Mouse (Mus musculus): ENCODE data around the gene Gipc3. TPM values are rescaled to one million over a fixed set of nuclear protein-coding genes. Genes with fewer than 3 reads are reported as not detected.

Gipc3 gene
- polyA plus RNA-seq, 1 experiment from 2014 or later = 0.09 TPM

GRCm38 (mm10) chr10:81375322-81375721 lies 32.3 kb upstream of the Gipc3 start:
- no peak overlapping the region for H3K27ac ChIP-seq (ENCODE audit: low read length)
- no peaks in the 10 kb centered on the region for H3K9me3 ChIP-seq (ENCODE audit: low read length)
- no peak overlapping the region for H3K9ac ChIP-seq (replicated peaks; ENCODE audit: low read length)
- H3K4me3 ChIP-seq (ENCODE audit: low read length) = no peak overlapping the region
- ATAC-seq (ENCODE audit: low FRiP score, low TSS enrichment) = no peak
- 92% methylated on average over 10 of the region's 10 CpGs for WGBS
- H3K27me3 ChIP-seq (ENCODE audit: insufficient read depth, low read length) = no peaks in the 10 kb centered on the region
- peaks cover 23% of the 10 kb centered on the region for H3K4me1 ChIP-seq (ENCODE audit: insufficient read depth, low read length)
- no peak overlapping the region for H3K4me2 ChIP-seq (replicated peaks; ENCODE audit: low read depth, low read length)
- H3K36me3 ChIP-seq (ENCODE audit: insufficient read depth, low read length) = peaks cover 44% of the 10 kb centered on the region

GRCm38 (mm10) chr10:81367207-81367495 lies 24.1 kb upstream of the Gipc3 start:
- H3K36me3 ChIP-seq (ENCODE audit: insufficient read depth, low read length) = peaks cover 56% of the 10 kb centered on the region
- H3K4me3 ChIP-seq (ENCODE audit: low read length) = no peak overlapping the region
- no peaks in the 10 kb centered on the region for H3K9me3 ChIP-seq (ENCODE audit: low read length)
- H3K9ac ChIP-seq (replicated peaks; ENCODE audit: low read length) = no peak overlapping the region
- peaks cover 13% of the 10 kb centered on the region for H3K27me3 ChIP-seq (ENCODE audit: insufficient read depth, low read length)
- peaks cover 30% of the 10 kb centered on the region for H3K4me1 ChIP-seq (ENCODE audit: insufficient read depth, low read length)
- no peak overlapping the region for H3K4me2 ChIP-seq (replicated peaks; ENCODE audit: low read depth, low read length)
- H3K27ac ChIP-seq (ENCODE audit: low read length) = no peak overlapping the region
- ATAC-seq (ENCODE audit: low FRiP score, low TSS enrichment) = no peak
- WGBS = 85% methylated on average over 6 of the region's 6 CpGs

GRCm38 (mm10) chr10:81366477-81367206 lies 23.6 kb upstream of the Gipc3 start:
- peaks cover 30% of the 10 kb centered on the region for H3K4me1 ChIP-seq (ENCODE audit: insufficient read depth, low read length)
- H3K4me2 ChIP-seq (replicated peaks; ENCODE audit: low read depth, low read length) = no peak overlapping the region
- H3K27me3 ChIP-seq (ENCODE audit: insufficient read depth, low read length) = peaks cover 13% of the 10 kb centered on the region
- no peaks in the 10 kb centered on the region for H3K9me3 ChIP-seq (ENCODE audit: low read length)
- 81% methylated on average over 6 of the region's 6 CpGs for WGBS
- no peak overlapping the region for H3K27ac ChIP-seq (ENCODE audit: low read length)
- H3K9ac ChIP-seq (replicated peaks; ENCODE audit: low read length) = no peak overlapping the region
- peaks cover 52% of the 10 kb centered on the region for H3K36me3 ChIP-seq (ENCODE audit: insufficient read depth, low read length)
- ATAC-seq (ENCODE audit: low FRiP score, low TSS enrichment) = no peak
- H3K4me3 ChIP-seq (ENCODE audit: low read length) = no peak overlapping the region

- H3K27ac ChIP-seq (ENCODE audit: low read length) = no peak within 1 kb of the TSS
Observed at GRCm38 (mm10) chr10:81365672-81366476, 22.8 kb upstream of the Gipc3 start, which contains the start of gene 4930404N11Rik. Gene 4930404N11Rik, minus strand, starts transcription at chr10:81365816.

GRCm38 (mm10) chr10:81365073-81365472 lies 22.0 kb upstream of the Gipc3 start:
- WGBS = 34% methylated on average over 4 of the region's 4 CpGs
- H3K4me1 ChIP-seq (ENCODE audit: insufficient read depth, low read length) = peaks cover 30% of the 10 kb centered on the region
- peaks cover 13% of the 10 kb centered on the region for H3K27me3 ChIP-seq (ENCODE audit: insufficient read depth, low read length)
- no peak overlapping the region for H3K4me3 ChIP-seq (ENCODE audit: low read length)
- no peak overlapping the region for H3K27ac ChIP-seq (ENCODE audit: low read length)
- H3K9ac ChIP-seq (replicated peaks; ENCODE audit: low read length) = no peak overlapping the region
- H3K36me3 ChIP-seq (ENCODE audit: insufficient read depth, low read length) = peaks cover 37% of the 10 kb centered on the region
- no peak for ATAC-seq (ENCODE audit: low FRiP score, low TSS enrichment)
- no peaks in the 10 kb centered on the region for H3K9me3 ChIP-seq (ENCODE audit: low read length)
- H3K4me2 ChIP-seq (replicated peaks; ENCODE audit: low read depth, low read length) = peak overlapping the region; percentile 71; the same call in 1 of the 2 replicates

More at GRCm38 (mm10) chr10:81365672-81366476, 22.8 kb upstream of the Gipc3 start, which contains the start of gene 4930404N11Rik:
- H3K27me3 ChIP-seq (ENCODE audit: insufficient read depth, low read length) = peaks cover 13% of the 10 kb centered on the region
- H3K4me3 ChIP-seq (ENCODE audit: low read length) = peak within 1 kb of the TSS; percentile 44
- H3K9ac ChIP-seq (replicated peaks; ENCODE audit: low read length) = peak within 1 kb of the TSS; percentile 59
- H3K4me1 ChIP-seq (ENCODE audit: insufficient read depth, low read length) = peaks cover 30% of the 10 kb centered on the region
- H3K36me3 ChIP-seq (ENCODE audit: insufficient read depth, low read length) = peaks cover 45% of the 10 kb centered on the region
- ATAC-seq (ENCODE audit: low FRiP score, low TSS enrichment) = no peak
- peak within 1 kb of the TSS; percentile 71 for H3K4me2 ChIP-seq (replicated peaks; ENCODE audit: low read depth, low read length)
- no peaks in the 10 kb centered on the region for H3K9me3 ChIP-seq (ENCODE audit: low read length)
- WGBS = 27% methylated on average over 12 of the region's 12 CpGs

GRCm38 (mm10) chr10:81364666-81365065 lies 21.6 kb upstream of the Gipc3 start:
- Histone ChIP-seq H3K9ac (replicated peaks; ENCODE audit: low read length) (peak overlapping the region; percentile 59), H3K4me3 (ENCODE audit: low read length) (peak overlapping the region; percentile 44), H3K9me3 (ENCODE audit: low read length) (no peaks in the 10 kb centered on the region), H3K4me1 (ENCODE audit: insufficient read depth, low read length) (peaks cover 30% of the 10 kb centered on the region), H3K27me3 (ENCODE audit: insufficient read depth, low read length) (peaks cover 13% of the 10 kb centered on the region), H3K36me3 (ENCODE audit: insufficient read depth, low read length) (peaks cover 33% of the 10 kb centered on the region), H3K27ac (ENCODE audit: low read length) (no peak overlapping the region), H3K4me2 (replicated peaks; ENCODE audit: low read depth, low read length) (peak overlapping the region; percentile 71)
- WGBS = 6% methylated on average over 28 of the region's 28 CpGs
- no peak for ATAC-seq (ENCODE audit: low FRiP score, low TSS enrichment)

- peaks cover 36% of the 10 kb centered on the region for H3K4me1 ChIP-seq (ENCODE audit: insufficient read depth, low read length)
- peak overlapping the region; percentile 71 for H3K4me2 ChIP-seq (replicated peaks; ENCODE audit: low read depth, low read length)
- H3K27ac ChIP-seq (ENCODE audit: low read length) = no peak overlapping the region
- peak overlapping the region; percentile 44 for H3K4me3 ChIP-seq (ENCODE audit: low read length)
- peak overlapping the region; percentile 59 for H3K9ac ChIP-seq (replicated peaks; ENCODE audit: low read length)
- WGBS = 10% methylated on average over 50 of the region's 54 CpGs
- peaks cover 23% of the 10 kb centered on the region for H3K36me3 ChIP-seq (ENCODE audit: insufficient read depth, low read length)
- no peaks in the 10 kb centered on the region for H3K9me3 ChIP-seq (ENCODE audit: low read length)
- peak; percentile 16 for ATAC-seq (ENCODE audit: low FRiP score, low TSS enrichment)
- peaks cover 13% of the 10 kb centered on the region for H3K27me3 ChIP-seq (ENCODE audit: insufficient read depth, low read length)
Observed at GRCm38 (mm10) chr10:81363436-81364346, 20.6 kb upstream of the Gipc3 start.

- Histone ChIP-seq H3K4me3 (ENCODE audit: low read length) (no peak overlapping the region), H3K4me2 (replicated peaks; ENCODE audit: low read depth, low read length) (no peak overlapping the region), H3K9me3 (ENCODE audit: low read length) (no peaks in the 10 kb centered on the region), H3K36me3 (ENCODE audit: insufficient read depth, low read length) (peaks cover 11% of the 10 kb centered on the region), H3K27ac (ENCODE audit: low read length) (no peak overlapping the region), H3K27me3 (ENCODE audit: insufficient read depth, low read length) (peaks cover 13% of the 10 kb centered on the region), H3K4me1 (ENCODE audit: insufficient read depth, low read length) (peaks cover 47% of the 10 kb centered on the region), H3K9ac (replicated peaks; ENCODE audit: low read length) (no peak overlapping the region)
- ATAC-seq (ENCODE audit: low FRiP score, low TSS enrichment) = no peak
- WGBS = 69% methylated on average over 12 of the region's 12 CpGs
Observed at GRCm38 (mm10) chr10:81362336-81362949, 19.4 kb upstream of the Gipc3 start.

GRCm38 (mm10) chr10:81360721-81361120 lies 17.7 kb upstream of the Gipc3 start:
- WGBS = 61% methylated on average over 8 of the region's 8 CpGs
- H3K36me3 ChIP-seq (ENCODE audit: insufficient read depth, low read length) = no peaks in the 10 kb centered on the region
- no peak overlapping the region for H3K4me3 ChIP-seq (ENCODE audit: low read length)
- H3K27ac ChIP-seq (ENCODE audit: low read length) = no peak overlapping the region
- peaks cover 13% of the 10 kb centered on the region for H3K27me3 ChIP-seq (ENCODE audit: insufficient read depth, low read length)
- ATAC-seq (ENCODE audit: low FRiP score, low TSS enrichment) = no peak
- peaks cover 55% of the 10 kb centered on the region for H3K4me1 ChIP-seq (ENCODE audit: insufficient read depth, low read length)
- no peak overlapping the region for H3K9ac ChIP-seq (replicated peaks; ENCODE audit: low read length)
- H3K4me2 ChIP-seq (replicated peaks; ENCODE audit: low read depth, low read length) = no peak overlapping the region
- H3K9me3 ChIP-seq (ENCODE audit: low read length) = no peaks in the 10 kb centered on the region

All from kidney, embryonic 16.5 days (tissue).